Mouse (Mus musculus) gastrocnemius, postnatal 4 days (tissue): ENCODE data around the gene Myadml2. TPM values are rescaled to one million over a fixed set of nuclear protein-coding genes. Genes with fewer than 3 reads are reported as not detected.

Experiments used
- DNase-seq, 2 experiments: peaks; one replicate each; pipeline ENCODE4 v3.0.0; 2021 to 2022; ENCODE audit warnings: low spot score in 2 of 2, mixed read lengths in 2 of 2
- total RNA-seq, 2 experiments: library from RNA; stranded (reverse); gene quantifications; 2 replicates each; pipeline ENCODE4 v1.2.3; 2021

Myadml2 gene
- total RNA-seq, 2 experiments from 2014 or later = 81.2 to 83.4 TPM

DNA sequence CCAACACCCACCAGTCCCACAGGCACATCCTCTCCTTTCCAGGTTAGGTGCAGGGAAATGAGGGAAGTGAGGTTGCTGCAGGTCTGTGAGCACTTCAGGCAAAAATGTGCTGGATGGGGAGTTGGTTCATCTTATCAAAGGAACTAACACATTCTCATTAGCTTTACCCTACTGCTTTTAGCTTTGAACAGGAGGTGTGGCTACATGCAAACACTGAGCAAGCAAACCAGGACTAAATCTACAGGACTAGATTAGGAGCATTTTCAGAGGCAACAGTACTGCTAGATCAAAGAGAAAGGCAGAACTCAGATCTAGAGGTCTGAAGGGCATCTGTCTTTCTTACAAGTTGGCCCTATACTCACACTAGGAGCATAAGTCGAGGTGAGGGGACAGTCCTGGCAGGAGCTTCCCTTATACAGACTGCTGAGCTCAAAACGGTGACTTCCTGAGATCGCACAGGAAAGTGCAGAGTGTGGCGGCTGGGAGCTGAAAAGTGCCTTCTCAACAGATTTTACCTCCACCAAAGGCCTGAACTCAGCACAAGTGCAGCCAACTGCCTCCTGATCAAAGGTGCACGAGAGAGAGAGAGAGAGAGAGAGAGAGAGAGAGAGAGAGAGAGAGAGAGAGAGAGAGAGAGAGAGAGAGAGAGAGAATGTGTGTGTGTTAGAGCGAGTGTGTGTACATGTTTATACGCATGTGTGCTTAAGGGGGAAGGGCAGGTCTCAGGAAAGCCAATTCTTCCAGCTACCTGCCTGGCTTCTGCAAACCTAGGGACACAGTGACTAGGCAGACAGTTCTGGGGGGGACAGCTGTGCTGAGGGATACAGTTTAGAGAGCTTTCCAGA, 16.9 kb downstream of the Myadml2 start:
- peak in 1 of 2 experiments; percentile 7 for DNase-seq

DNA sequence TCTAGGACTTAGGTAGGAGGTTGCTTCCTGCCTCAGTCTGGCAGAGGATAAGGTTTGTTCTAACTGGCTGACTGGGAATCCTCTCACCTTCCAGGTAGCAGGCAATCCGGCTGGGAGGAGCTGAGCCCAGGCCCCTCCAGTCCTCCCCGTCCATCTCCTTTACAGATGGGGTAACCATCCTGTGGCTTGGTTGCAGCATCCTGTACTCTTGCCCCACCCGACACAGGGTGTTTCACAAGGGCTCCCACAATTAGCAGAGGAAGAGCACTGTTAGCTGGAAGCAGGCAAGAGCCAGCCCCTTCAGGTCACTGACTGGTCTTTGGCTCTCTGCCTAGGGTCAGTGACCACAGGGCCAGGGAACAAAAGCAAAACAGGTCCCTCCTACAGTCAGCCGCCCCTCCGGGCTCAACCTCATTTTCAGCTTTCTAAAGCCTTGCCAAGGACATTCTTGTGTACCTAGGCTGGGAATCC, 17.5 kb downstream of the Myadml2 start:
- peak in 1 of 2 experiments; percentile 19 for DNase-seq

DNA sequence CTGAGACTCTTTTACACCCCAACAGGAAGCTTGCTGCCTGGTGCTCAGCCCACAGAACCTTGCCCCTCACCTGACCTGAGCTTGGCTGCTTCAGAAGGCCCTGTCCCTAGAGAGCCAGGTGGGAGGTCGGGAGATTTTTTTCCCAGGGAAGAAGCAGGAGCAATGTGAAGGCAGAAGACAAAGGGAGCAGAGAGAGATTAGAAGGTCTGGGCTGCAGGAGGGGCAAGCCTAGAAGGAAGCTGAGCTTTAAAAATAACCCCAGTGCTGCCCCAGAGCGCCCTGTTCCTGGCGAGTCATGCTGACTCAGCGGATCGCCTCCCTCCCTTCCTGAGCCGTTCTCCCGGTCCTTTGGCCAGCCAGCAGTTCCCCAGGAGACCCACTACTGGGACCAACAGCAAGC, 18.0 kb downstream of the Myadml2 start:
- DNase-seq = peak in 1 of 2 experiments; percentile 44

DNA sequence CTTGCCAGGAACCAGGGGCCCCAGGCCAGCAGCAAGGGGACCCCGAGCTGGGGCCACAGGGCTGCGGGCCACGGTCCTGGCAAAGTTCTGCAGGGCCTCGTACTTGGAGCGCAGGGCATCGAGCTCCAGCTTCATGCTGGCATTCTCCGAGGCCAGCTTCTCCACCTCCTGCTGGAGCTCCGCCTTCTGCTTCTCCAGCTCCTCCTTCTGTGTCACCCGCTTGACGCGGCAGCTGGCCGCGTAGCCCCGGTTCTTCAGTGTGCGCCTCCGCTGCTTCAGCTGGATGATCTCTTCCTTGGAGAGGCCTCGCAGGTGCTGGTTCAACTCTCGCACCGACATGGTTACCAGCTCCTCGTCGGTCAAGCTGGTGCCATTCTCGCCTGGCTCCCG, 18.6 kb downstream of the Myadml2 start:
- peak in 1 of 2 experiments; percentile 12 for DNase-seq

DNA sequence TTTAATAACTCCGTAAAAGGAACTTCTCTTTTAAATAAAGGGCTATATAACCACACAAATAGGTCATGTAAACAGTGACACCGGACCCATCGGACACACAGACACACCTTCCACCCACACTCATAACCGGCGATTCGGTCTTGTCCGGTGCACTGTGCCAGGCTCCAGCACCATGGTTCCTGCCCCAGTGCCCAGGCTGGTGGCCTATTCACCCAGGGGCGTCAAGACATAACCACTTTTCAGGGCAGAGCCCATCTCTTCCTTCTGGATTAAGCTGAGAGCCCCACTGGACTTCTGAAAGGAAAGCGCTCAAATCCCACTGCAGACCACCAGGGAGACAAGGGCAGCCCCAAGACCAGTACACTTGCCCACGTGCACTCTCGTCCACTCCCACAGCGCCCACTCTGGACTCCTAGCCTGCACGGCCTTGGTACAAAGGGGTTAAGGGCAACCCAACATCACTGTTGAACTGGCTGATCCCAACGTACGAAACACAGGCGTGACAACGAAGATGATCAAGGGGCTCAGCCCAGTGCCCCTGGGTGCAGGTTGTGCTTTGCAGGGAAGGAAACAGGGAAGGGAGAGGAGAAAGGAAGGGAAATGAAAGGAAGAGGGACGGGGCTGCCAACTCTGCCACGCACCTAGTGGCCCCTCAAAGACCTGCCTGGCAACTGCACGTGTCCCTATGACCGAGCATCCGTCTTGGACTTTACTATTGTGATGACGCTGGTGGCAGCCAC, 19.2 kb downstream of the Myadml2 start:
- DNase-seq = peak in 1 of 2 experiments; percentile 9

DNA sequence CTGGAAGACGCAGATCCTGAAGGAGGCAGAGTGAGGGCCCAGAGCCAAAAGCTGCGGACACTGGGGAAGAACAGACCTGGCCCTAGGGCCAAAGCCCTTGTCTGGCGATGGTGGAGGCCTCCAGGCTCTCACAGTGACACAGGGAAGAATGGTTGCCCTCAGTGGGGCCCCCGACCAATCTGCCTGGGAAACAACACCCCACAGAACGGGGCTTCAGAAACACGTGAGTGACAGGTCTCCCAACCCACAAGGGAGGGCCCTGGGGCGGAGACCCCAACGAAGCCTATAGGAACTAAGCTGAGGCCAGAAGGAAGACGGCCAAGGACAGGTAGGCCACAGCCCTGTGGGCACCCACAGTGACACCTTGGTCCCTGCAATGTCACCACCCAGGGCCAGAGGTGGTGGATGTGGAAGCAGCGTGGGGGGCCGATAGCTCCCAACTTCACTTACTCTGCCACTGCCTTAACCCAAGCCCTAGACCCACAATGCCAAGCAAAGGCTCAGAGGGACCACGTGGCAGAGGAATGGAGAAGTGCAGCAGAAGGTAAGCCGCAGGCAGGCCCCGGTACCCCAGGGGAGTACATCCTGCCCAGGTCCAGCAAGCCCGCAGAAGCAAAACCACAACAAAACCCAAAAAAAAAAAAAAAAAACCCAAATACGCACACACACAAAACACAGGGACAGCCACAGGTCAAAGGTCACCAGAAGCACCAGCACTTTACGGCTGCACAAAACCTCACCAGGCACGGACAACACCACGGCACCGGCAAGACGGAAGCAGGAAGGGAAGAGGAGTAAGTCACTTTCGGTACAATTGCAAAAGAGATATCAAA, 20.3 kb downstream of the Myadml2 start:
- DNase-seq = peak in 1 of 2 experiments; percentile 10

DNA sequence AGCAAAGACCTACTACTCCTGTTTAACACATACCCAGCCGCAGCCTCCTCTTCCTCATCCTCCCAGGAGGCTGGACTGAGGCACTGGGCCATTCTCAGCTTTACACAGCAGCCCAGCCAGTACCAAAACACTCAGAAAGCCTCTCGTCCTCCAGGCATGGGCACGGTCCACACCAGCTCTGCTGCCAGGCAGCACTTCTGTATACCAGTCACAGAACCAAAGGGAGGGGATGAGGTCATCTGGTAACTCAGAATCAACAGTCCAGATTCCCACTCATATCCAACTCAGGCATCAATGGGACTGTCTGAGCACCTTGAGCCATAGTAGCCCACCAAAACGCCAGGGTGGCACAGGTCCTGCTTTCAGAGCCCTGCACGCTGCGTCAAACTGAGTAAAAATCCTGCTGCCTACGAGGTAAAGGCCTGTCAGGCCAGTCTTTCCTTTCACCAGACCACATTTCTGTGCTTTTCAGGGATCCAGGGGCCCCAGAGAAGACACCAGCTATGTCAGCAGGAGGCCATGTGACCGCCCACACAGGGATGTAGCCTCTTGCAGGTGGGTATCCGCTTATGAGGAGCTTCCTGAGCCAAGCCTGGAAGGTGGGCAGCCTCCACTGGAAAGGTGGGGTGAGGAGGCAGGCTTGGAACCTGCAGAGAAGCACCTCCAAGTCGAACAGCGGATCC, 21.0 kb downstream of the Myadml2 start:
- DNase-seq = peak in 1 of 2 experiments; percentile 9

DNA sequence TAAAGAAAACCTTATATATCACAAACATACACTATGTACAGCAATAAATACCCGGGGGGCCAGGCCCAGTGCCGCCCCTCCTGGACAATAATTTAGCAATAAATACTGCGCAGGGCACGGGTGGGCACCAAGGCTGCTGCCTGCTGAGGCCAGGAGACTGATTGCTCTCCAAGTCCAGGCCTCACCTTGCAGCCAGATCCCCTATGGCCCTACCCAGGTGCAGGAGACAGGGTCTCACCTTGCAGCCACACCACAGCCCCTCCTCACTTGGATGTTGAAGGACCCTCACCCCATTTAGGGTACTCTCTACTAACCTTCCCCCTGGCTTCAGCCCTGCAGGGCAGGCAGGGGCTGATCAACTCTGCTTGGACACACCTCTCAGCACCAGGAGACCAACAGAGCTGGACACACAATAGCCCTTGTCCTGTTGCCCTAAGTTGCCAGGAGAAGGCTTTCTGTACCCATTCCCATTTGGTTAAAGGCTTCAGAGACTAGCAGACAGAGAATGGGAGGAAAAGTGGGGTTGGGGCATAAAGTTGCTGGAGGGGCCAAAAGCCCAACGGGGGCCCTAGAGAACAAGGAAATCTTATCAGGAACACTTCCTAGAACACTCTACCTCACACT, 22.7 kb downstream of the Myadml2 start, which contains the start of gene Sirt7:
Sirt7 (minus strand) TSS at position 89 of the 624 bp plus-strand sequence.
- DNase-seq = no peak

DNA sequence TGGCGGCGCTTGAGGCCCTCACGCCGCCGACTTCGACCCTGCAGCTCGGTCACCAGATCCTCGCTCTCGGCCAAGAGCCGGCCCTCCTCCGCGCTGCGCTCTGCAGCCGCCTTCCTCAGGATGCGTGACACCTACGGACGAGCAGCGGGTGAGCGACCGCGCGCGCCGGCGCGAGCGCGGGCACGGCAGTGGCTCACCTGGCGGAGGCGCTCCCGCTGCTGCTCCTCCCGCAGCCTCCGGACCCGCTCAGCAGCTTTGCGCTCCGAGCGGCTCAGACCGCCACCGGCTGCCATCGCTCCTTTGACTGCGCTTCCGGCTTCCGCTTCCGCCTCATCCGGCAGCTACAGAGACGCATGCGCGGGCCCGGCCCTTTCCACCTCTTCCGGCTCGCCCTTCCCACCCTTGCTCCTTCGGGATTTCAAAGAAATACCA, 23.3 kb downstream of the Myadml2 start:
- peak; percentile 70 to 89 for DNase-seq

DNA sequence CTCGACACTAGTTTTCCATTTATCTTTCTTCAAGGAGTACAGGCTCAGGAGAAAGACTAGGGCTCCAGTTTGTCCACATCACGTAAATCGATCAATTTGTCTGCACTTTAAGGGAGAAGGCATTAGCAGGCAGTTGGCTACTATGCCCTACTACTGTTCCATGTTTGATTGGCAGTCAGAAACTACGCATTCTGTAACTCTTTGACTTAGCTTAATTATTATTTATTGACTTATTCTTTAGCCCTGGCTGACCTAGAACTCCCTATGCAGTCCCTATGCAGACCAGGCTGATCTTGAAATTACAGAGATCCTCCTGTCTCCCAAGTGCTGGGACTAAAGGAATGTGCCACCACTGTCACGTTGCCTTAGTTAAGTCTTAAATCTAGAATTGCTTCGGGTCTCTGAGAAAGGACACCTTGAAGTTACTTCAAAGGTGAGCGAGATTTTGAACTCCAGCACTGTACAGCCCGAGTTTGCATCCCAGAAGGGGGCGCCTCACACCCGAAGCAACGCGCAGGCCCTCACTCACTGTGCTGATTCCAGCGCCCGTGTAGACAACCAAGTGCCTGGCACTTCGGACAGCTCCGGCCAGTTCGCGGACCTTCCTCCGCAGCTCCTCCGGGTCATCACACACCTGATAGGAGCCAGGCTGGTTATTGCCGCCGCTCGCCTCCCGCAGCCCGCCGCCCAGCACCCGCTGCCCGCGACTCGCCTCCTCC, 23.8 kb downstream of the Myadml2 start:
- peak in 1 of 2 experiments; percentile 71 for DNase-seq

DNA sequence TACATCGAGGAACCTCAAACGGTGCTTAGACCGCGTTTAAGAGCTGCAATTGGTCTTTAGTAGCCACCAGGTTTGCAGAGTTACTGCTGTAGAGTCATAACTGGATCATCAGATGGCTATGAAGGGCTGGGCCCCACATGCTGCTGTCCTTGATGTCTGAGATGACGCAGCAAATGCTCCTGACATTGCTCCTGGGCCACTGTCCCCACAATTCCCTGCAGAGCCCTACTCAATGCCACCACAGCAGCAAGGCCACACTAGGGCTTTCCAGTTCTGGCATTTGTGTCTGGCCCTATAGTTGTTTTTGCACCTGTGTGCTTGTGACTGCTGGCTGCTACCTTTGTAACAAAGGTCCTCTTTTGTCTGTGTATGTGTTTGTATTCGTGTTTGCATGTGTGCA, 25.2 kb downstream of the Myadml2 start:
- DNase-seq = no peak

DNA sequence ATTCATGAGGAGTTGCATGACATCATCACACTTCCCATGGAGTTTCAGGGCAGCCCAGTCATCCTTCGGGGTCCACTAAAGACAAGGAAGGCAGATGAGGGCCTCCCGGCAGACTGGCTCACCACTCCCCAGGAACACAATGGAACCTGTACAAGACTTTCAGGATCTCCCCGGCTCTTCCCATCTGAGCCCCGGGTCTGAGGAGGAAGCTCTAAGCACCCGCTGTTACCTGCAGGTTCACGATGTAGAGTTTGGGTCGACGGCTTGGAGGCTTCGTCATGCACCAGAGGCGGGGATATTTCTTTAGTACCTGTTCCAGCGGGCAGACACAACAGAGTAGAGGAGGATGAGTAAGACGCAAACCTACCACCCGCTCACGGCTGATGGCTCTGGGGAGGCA, 27.8 kb downstream of the Myadml2 start:
- peak in 1 of 2 experiments; percentile 8 for DNase-seq

DNA sequence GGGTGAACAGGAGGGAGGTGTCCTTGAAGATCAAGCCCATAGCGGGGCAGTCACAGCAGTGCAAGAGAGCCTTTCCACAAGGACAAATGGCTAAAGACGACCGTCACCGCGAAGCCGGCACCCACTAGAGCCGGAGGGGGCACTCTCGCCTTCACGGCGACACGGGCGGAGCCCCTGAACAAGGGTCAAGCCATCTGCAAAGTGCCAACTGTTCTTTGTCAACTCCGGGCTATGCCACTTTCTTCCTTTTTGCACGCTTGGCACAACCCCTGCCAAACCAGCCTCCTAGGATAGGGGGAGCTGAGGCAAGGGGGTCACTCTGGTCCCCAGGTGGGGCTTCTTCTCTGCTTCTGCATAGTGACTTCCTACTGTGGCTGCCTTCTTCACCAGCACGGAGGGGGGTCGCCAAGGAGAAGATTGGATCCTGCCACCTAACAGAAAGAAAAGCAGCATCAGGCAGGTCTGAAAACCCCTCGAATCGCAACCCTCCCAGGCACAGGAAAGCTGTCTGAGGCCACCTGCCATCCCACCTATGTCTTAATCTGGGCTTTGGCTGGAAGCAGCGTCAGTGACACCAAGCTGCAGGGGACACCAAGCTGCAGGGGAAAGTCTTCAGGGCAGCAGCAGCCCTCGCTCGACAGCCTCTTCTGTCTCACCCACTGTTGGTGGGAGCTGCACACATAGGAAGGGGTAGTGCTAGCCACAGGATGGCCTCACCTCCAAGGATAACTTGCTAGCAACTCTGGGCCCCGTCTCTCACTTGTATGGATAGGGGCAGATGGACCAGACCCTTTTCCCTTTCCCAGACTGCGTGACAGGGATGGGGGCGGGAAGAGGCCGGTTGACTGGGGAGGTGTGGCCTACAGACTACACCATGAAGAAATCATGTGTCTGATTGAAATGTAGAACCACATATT, 29.1 kb downstream of the Myadml2 start:
- DNase-seq = peak in 1 of 2 experiments; percentile 12

DNA sequence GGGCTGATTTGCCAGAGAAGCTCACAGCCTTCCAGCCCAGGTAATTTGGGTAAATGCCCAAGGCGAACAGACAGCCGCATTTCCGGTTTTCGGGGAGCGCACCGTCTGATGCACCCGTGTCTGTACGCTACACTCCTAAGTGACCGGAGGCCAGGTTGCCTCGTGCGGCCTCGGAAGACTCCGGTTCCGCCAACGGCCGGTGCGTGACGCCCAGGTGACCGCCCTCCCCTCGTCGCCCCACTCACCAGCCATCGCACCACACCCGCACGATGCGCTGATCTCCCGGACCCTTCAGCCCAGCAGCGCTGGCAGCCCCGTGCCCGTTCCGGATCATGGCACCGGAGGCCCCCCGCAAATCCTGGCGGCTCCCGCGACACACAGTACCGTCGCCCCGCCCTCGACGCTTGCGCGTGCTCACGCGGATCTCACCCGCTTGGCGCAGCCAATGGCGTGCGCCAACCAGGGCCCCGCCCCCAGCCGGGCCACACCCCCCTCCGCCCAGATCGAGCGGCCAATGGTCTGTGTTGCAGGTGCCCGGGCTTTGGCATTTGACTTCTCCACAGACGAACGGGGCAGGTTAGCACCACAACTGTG, 30.3 kb downstream of the Myadml2 start, which contains the start of gene Pcyt2:
Pcyt2 (minus strand) TSS at position 418 of the 594 bp plus-strand sequence.
- peak; percentile 86 to 93 for DNase-seq

DNA sequence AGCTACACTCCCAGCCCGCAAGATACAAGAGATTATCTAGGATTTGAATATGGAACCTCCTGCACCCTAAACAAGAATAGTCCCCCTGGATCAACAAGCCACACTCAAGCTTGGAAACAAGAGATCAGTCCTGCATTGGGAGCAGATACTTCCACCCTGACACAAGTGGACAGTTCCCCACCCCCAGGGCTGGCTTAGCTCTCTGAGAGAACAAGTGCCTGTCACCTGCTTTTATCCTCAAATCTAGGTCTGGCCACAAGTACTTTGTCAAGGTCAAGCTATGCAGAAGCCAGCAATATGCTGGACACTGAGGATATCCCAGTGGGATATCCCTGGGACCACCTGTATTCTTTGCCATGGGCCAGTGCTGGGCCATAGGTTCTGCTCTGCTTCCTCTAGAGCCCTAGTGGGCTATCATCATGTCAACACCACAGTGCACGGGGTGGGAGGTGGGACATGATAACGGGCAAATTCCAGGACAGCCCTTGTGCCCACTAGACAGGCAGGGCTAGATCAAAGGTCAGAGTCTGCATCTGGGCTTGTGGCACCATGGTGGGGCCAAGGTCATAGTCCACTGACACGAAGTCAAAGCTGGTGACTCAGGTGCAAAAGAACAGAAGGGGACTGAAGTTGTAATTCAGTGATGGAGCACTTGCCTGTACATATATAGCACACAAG, 31.2 kb downstream of the Myadml2 start:
- no peak for DNase-seq

DNA sequence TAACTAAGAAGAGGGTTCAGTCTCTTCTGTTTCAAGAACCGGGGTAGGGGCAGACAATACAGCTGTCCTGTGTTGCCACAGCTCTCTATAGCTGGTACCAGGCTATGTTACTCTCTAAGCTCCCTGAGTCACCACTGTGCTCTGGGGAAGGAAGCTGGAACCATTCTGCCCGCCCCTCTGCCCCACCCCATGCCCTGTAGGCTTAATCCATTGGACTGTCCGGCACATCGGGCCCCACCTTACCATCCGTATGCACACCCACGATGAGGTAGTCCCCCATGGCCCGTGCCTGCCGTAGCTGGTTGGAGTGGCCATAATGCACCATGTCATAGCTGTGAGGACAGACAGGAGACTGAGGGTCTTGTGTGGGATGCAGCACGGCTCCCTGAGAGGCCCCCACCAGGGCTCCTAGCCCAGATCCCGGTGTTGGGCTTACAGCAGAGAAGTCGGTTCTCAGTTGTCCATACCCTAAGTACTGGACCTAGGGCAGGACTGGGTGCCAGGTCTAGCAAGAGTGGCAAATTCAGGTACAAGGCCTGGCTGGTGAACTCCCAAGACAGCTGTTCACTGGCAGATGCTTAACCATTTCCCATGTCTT, 32.3 kb downstream of the Myadml2 start:
- no peak for DNase-seq

DNA sequence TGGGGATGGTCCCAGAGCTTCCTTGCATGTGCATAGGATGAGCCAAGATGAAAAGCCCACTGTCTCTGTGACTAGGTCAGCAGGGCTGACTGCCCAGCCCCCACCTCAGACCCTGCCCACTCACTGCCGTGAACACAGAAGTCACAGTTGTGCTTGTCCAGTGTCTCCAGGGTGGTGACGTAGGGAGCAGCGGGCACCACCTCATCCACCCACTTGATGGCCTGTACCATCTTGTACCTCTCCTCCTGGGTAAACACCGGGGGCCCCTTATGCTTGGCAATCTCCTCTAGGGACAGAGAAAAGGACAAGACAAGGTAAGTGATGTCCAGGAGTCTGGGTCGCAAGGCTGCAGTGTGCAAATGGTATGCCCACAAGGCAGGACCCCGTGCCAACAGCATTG, 32.8 kb downstream of the Myadml2 start:
- no peak for DNase-seq
